Mouse (Mus musculus) heart, embryonic 16.5 days (tissue): Measurements from ENCODE around the gene Kdm5b. TPM values are rescaled to one million over a fixed set of nuclear protein-coding genes. Genes with fewer than 3 reads are reported as not detected.
"Not testable (repeated sequence)": the region's sequence is repeated elsewhere in the genome, so short reads cannot be mapped to it uniquely, and the experiment has no call there.

Experiments used
- ATAC-seq: fragments of 200-750 bp; cut with Nextera tagmentation; replicated peaks from 2 replicates; pipeline ENCODE4 v1.8.0; 2017; ENCODE audit warnings: moderate number of reproducible peaks; ENCODE audit not compliant: insufficient read depth, low FRiP score; ENCODE audit errors: extremely low read depth
- H3K27ac ChIP-seq: fragments of 300-500 bp; sonication (generic); 2 replicates; pipeline ENCODE4 v1.5.1; 2014; ENCODE audit warnings: mild to moderate bottlenecking, low read length, control low read depth, moderate library complexity
- H3K27me3 ChIP-seq: fragments of 300-500 bp; sonication (generic); 2 replicates; pipeline ENCODE4 v1.6.1; 2014; ENCODE audit warnings: low read length, mixed read lengths; ENCODE audit not compliant: control insufficient read depth, insufficient read depth
- H3K36me3 ChIP-seq: fragments of 300-500 bp; sonication (generic); 2 replicates; pipeline ENCODE4 v1.6.1; 2014; ENCODE audit not compliant: control insufficient read depth, insufficient read depth
- H3K4me1 ChIP-seq: fragments of 300-500 bp; sonication (generic); 2 replicates; pipeline ENCODE4 v1.6.1; 2014; ENCODE audit warnings: low read length, mixed read lengths; ENCODE audit not compliant: control insufficient read depth, insufficient read depth
- H3K4me2 ChIP-seq: fragments of 300-500 bp; sonication (generic); 2 replicates; pipeline ENCODE4 v1.6.1; 2014; ENCODE audit warnings: low read depth, mild to moderate bottlenecking, control low read depth, low read length
- H3K4me3 ChIP-seq: fragments of 300-500 bp; sonication (generic); 2 replicates; pipeline ENCODE4 v1.5.1; 2014; ENCODE audit warnings: mild to moderate bottlenecking, control low read depth, low read length
- H3K9ac ChIP-seq: fragments of 300-500 bp; sonication (generic); 2 replicates; pipeline ENCODE4 v1.6.1; 2014; ENCODE audit warnings: low read length, control low read depth
- H3K9me3 ChIP-seq: fragments of 300-500 bp; sonication (generic); replicated peaks from 2 replicates; pipeline ENCODE4 v1.6.1; 2016; ENCODE audit warnings: low read length; ENCODE audit not compliant: control insufficient read depth
- WGBS: fragments of 180-500 bp; shearing (Covaris S2); extraction: QIAGEN DNeasy Blood & Tissue Kit; methylation state at CpG from one replicate; pipeline ENCODE4 v1.1.7; 2014; 5-methylcytosine and 5-hydroxymethylcytosine counted together
- polyA plus RNA-seq: library from polyadenylated mRNA; unstranded; fragments of >200 nt; fragmentation: Nextera tagmentation; extraction: Ambion mirVana; gene quantifications from 2 replicates; pipeline ENCODE4 v1.2.1, GENCODE M21; 2015

The Kdm5b gene
- polyA plus RNA-seq, 1 experiment from 2014 or later, result 24.4 TPM

- not testable (repeated sequence) for H3K9me3 ChIP-seq, H3K9ac ChIP-seq, ATAC-seq, H3K4me3 ChIP-seq, H3K27me3 ChIP-seq, H3K4me1 ChIP-seq, H3K27ac ChIP-seq, H3K4me2 ChIP-seq, H3K36me3 ChIP-seq
- 86% methylated on average over 10 of the region's 10 CpGs for WGBS
Observed at GRCm38 (mm10) chr1:134533710-134534109, 26.3 kb upstream of the Kdm5b start.

- Histone ChIP-seq H3K9me3 (no peaks in the 10 kb centered on the region), H3K9ac (no peak overlapping the region), H3K27me3 (no peaks in the 10 kb centered on the region), H3K4me1 (no peaks in the 10 kb centered on the region), H3K36me3 (no peaks in the 10 kb centered on the region), H3K27ac (no peak overlapping the region), H3K4me2 (no peak overlapping the region), H3K4me3 (no peak overlapping the region)
- 97% methylated on average over 1 of the region's 1 CpGs for WGBS
- ATAC-seq, result no peak
Observed at GRCm38 (mm10) chr1:134535054-134535453, 24.9 kb upstream of the Kdm5b start.

GRCm38 (mm10) chr1:134535513-134535912 is 24.5 kb upstream of the Kdm5b start:
- Histone ChIP-seq H3K4me3 (no peak overlapping the region), H3K9me3 (no peaks in the 10 kb centered on the region), H3K9ac (no peak overlapping the region), H3K27ac (no peak overlapping the region), H3K36me3 (no peaks in the 10 kb centered on the region), H3K4me2 (no peak overlapping the region), H3K27me3 (no peaks in the 10 kb centered on the region), H3K4me1 (no peaks in the 10 kb centered on the region)
- ATAC-seq, result no peak
- WGBS, result 71% methylated on average over 3 of the region's 3 CpGs

- Histone ChIP-seq H3K9ac (no peak overlapping the region), H3K27me3 (no peaks in the 10 kb centered on the region), H3K36me3 (no peaks in the 10 kb centered on the region), H3K4me3 (no peak overlapping the region), H3K9me3 (peaks cover 9% of the 10 kb centered on the region; the same call in 1 of the 2 replicates), H3K4me1 (no peaks in the 10 kb centered on the region), H3K4me2 (no peak overlapping the region), H3K27ac (no peak overlapping the region)
- no peak for ATAC-seq
- WGBS, result 82% methylated on average over 10 of the region's 10 CpGs
Observed at GRCm38 (mm10) chr1:134540610-134541009, 19.4 kb upstream of the Kdm5b start.

GRCm38 (mm10) chr1:134548231-134548630 is 11.7 kb upstream of the Kdm5b start:
- ATAC-seq, result no peak
- Histone ChIP-seq H3K9ac (no peak overlapping the region), H3K27me3 (no peaks in the 10 kb centered on the region), H3K4me1 (no peaks in the 10 kb centered on the region), H3K4me2 (no peak overlapping the region), H3K27ac (no peak overlapping the region), H3K9me3 (peaks cover 9% of the 10 kb centered on the region; the same call in 1 of the 2 replicates), H3K36me3 (no peaks in the 10 kb centered on the region), H3K4me3 (no peak overlapping the region)
- 57% methylated on average over 4 of the region's 4 CpGs for whole genome bisulfite sequencing

GRCm38 (mm10) chr1:134549632-134550132 is 10.3 kb upstream of the Kdm5b start, which contains the start of gene Mgat4e:
Gene Mgat4e (minus strand): TSS chr1:134549682.
- WGBS, result 50% methylated on average over 7 of the region's 7 CpGs
- Histone ChIP-seq H3K36me3 (no peaks in the 10 kb centered on the region), H3K4me3 (no peak within 1 kb of the TSS), H3K4me2 (no peak within 1 kb of the TSS), H3K4me1 (no peaks in the 10 kb centered on the region), H3K9ac (no peak within 1 kb of the TSS), H3K9me3 (peaks cover 8% of the 10 kb centered on the region; the same call in 1 of the 2 replicates), H3K27ac (no peak within 1 kb of the TSS), H3K27me3 (no peaks in the 10 kb centered on the region)
- no peak for ATAC-seq

- Histone ChIP-seq H3K9me3 (no peaks in the 10 kb centered on the region), H3K4me3 (no peak overlapping the region), H3K27ac (no peak overlapping the region), H3K27me3 (no peaks in the 10 kb centered on the region), H3K36me3 (no peaks in the 10 kb centered on the region), H3K4me1 (peaks cover 7% of the 10 kb centered on the region; the same call in 1 of the 2 replicates), H3K9ac (no peak overlapping the region), H3K4me2 (no peak overlapping the region)
- WGBS, result 82% methylated on average over 3 of the region's 3 CpGs
- ATAC-seq, result no peak
Observed at GRCm38 (mm10) chr1:134551869-134552268, 8.1 kb upstream of the Kdm5b start.

GRCm38 (mm10) chr1:134552396-134552795 is 7.6 kb upstream of the Kdm5b start:
- Histone ChIP-seq H3K36me3 (no peaks in the 10 kb centered on the region), H3K4me3 (no peak overlapping the region), H3K9me3 (no peaks in the 10 kb centered on the region), H3K27ac (no peak overlapping the region), H3K9ac (no peak overlapping the region), H3K4me1 (peaks cover 10% of the 10 kb centered on the region), H3K4me2 (no peak overlapping the region), H3K27me3 (no peaks in the 10 kb centered on the region)
- no peak for ATAC-seq
- 57% methylated on average over 3 of the region's 3 CpGs for WGBS

GRCm38 (mm10) chr1:134555240-134555870 is 4.6 kb upstream of the Kdm5b start:
- H3K27me3 ChIP-seq, result no peaks in the 10 kb centered on the region
- no peaks in the 10 kb centered on the region for H3K9me3 ChIP-seq
- no peak for ATAC-seq
- no peaks in the 10 kb centered on the region for H3K36me3 ChIP-seq
- H3K4me3 ChIP-seq, result peak overlapping the region; percentile 83
- H3K4me2 ChIP-seq, result peak overlapping the region; percentile 76
- H3K9ac ChIP-seq, result peak overlapping the region; percentile 85
- peaks cover 10% of the 10 kb centered on the region for H3K4me1 ChIP-seq
- 36% methylated on average over 13 of the region's 13 CpGs for WGBS
- H3K27ac ChIP-seq, result no peak overlapping the region
